Mouse (Mus musculus) heart, postnatal 4 days (tissue): Measurements from ENCODE around the gene Ttpal. TPM values are rescaled to one million over a fixed set of nuclear protein-coding genes. Genes with fewer than 3 reads are reported as not detected.
"Not testable (repeated sequence)": the region's sequence is repeated elsewhere in the genome, so short reads cannot be mapped to it uniquely, and the experiment has no call there.

ENCODE experiments used
- DNase-seq: peaks from one replicate; pipeline ENCODE4 v3.0.0; 2021
- total RNA-seq, 2 experiments: library from RNA; stranded (reverse); gene quantifications; 2 replicates each; pipeline ENCODE4 v1.2.3; 2021

Gene Ttpal
- total RNA-seq, 2 experiments from 2014 or later, result 13.1 to 14.0 TPM

DNA sequence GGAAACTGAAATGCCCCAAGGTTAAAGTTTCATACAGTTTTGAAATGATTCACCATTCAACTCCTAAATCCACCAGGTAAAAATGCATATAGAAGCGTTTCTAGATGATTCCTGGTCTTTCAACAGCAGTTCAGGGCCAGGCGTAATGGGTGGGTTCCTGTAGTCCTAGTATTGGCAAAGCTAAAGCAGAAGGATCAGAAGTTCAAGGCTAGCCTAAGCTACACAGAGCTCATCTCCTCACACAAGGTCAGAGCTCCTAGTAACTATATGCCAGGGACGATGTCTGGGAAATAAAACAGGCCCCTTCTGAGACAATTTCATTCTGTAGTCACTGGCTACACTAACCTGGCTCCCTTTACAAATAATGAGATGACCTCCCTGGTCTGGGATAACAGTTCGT, 29.1 kb downstream of the Ttpal start:
- no peak for DNase-seq

DNA sequence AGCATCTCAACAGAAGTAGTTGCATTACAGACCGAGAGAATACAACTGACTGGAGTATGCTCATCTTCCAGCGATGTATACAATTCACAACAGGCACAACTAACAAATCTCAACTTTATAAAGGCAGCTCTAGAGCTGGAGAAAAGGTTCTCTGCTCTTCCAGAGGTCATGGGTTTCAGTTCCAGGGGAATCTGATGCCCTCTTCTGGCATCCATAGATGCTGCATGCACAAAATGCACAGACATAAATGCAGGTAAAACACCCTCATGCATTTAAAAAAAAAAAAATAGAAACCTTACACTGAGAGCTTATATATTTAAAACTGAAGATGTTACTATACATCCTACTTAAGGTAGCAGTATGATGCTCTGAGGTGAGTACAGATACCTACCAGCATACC, 29.6 kb downstream of the Ttpal start:
- no peak for DNase-seq

DNA sequence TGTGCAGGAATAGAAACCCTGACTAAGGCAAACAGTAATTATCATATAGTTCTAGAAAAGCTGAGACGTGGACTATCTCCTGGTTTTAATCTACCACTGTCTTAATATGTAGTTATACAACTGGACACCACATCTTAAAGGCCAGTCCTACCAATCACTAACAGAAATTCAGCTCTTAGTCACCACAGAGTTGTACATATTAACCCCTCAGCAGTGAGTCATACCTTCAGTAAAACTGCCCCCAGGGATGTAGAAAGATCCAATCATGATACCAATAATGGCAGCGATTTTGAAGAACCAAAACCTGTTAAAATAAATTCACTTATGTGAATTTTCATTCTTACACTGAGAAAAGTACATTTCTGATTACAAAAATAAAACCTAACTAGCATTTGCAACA, 32.1 kb downstream of the Ttpal start:
- DNase-seq, result no peak

DNA sequence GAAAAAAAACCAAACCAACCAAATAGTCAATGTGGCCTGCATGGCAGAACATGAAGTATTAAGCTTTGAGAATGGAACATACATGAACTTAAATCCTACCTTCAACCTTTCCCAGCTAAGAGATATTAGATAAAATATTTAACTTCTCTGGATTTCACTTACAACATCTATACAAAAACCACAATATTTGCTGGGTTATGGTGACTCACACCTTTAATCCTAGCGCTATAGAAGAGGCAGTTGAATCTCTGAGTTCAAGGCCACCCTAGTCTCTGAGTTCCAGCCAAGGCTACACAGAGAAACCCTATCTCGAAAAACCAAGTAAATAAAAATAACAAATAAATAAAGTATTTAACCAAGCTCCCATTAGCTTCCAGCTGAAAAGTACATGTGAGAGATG, 33.9 kb downstream of the Ttpal start:
- DNase-seq, result no peak

DNA sequence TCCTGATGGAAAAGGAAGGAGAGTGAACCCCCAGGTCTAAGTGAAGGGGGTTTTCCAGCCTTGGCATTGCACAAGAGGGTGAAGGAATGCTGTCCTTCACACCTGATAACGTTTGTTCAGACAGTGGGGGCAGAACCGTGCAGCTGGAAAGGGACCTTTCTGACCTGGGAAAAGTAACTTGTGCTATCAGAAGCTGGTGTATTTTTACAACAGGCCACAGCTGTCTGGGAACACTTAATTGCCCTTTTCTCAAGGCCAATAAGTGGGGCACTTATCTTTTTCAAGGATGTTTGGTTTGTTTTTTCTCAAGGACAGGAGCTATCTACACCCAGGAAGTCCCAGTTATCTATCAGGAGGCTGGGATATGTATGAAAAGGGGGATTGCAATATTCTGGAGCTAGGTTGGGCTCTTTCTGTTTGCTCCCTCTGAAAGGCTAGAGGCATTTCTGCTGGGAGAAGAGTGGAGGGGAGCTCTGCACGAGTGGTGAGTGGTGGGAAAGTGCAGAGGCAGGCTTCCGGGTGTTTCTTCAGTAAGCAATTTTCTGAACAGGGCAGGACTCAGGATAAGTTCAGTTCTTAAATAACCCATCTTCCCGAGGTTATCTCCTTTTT, 35.6 kb downstream of the Ttpal start:
- DNase-seq, result no peak

DNA sequence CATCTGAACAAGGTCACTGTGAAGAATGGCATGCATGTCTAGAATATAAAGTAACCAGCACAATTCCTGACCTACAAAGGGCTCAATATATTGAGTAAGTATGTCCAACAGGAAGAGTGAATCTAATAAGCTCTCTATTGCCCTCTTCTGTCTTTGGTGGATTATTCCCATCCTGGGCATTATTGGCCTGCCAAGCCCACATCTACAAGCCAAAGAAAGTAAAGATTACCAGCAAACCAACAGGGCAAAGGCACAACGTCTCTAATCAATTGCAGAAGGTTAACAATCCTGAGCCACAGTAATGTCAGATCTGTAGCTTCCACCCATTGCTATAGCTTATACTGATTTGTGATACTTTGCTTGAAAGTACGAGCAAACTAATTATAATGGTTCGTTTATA, 38.4 kb downstream of the Ttpal start:
- DNase-seq, result no peak

GRCm38 (mm10) chr2:163641681-163642080, 39.6 kb downstream of the Ttpal start:
- DNase-seq, result no peak

DNA sequence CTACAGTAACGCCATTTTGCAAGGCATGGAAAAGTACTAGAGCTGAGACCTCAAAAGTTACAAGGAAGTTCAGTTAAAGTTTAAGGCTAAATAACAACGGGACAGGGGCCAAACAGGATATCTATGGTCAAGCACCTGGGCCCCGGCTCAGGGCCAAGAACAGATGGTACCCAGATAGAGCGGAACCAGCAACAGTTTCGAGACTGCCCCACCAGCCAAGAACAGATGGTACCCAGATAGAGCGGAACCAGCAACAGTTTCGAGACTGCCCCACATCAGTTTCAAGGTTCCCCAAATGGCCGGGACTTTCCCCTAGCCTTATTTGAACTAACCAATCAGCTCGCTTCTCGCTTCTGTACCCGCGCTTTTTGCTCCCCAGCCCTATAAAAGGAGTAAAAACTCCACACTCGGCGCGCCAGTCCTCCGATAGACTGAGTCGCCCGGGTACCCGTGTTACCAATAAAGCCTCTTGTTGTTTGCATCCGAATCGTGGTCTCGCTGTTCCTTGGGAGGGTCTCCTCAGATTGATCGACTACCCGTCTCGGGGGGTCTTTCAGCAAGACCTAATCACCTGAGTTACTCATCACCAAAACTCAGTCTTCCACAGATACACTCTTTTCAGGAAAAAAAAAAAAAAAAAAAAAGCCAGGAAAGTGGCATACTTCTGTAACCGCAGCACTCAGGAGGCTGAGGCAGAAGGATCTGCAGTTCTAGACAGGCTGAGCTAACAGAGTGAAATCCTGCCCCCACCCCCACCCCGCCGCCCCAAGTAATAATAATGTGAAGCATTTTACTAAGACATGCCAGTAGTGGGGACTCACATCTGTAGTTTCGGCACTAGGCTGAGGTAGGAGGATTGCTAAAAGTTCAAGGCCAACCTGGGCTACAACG, 40.8 kb downstream of the Ttpal start:
- DNase-seq, result peak; percentile 23

DNA sequence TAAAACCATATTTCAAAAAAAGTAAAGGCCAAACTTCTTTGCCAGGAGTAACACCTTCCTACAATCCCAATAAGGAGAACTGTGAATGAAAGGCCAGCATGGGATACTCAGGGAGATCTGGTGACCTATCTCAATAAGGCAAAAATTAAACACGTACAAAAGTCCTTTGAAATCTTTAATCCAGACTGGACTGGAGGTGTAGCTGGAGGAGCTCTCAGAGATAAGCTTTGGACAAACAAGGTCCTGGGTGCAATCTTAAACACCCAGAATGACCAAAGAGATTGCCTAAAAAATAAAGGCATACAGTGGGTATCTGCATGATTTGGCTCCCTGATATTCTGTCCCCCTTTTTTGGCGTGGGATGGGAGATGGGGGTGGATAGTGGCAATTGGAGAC, 41.5 kb downstream of the Ttpal start:
- no peak for DNase-seq

DNA sequence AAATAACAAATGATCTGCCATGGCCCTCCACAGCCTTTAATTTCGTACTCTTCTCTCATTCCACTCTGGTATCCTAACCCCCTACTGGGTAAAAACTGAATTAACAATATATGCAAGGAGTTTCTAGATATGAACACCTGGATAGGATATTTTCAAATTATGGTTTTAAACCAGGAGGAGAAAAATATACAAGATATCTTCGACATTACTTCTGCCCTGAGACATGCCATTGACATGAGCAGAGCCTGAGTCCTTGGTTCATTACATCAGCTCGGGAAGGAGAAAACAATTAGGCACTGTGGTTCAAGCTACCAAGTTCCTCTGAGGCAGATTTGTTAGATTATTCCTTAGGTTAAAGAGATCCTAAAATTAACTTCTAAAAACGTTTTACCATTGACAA, 41.9 kb downstream of the Ttpal start:
- no peak for DNase-seq

DNA sequence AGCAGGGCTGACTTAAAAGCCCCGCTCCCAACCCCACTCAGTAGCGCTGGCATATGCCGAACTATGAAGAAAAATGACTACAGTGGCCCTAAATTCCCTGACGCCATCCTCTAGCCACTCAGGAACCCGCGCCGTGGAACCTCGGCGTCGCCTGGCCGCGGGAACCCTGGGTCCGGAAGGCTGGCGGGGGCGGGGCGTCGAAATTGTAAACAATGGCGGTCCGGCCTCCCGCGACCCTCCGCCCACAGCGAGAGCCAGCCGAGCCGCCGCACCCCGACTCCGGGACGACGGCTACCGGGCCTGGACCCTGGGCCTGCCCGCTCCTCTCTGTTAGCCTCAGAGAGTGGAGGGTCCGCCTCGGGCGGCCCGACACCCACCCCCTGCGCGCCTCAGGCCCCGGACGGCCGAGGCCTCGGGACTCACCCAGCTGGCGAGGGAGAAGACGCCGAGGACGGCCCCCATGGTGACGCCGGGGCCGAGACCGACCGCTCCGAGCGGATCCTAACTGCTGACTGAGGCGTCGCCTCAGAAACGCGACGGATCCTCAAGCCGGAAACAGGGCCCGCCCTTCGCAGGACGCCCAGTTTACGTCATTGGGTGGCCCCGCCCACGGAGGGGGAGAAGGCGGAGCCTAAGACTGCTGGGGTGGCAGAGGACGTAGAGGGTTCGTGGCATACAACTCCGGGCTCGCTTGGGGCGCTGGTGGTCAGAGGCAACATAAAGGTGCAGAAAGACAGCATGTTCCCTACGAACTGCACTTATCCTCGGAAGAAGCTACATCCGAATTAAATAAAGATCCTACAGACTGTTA, 42.7 kb downstream of the Ttpal start, which contains the start of gene Serinc3:
Gene Serinc3 (minus strand): TSS at position 557 of the 811 bp plus-strand sequence.
- peak; percentile 100 for DNase-seq

- no peak for DNase-seq
Measured at GRCm38 (mm10) chr2:163645700-163646460, 43.8 kb downstream of the Ttpal start.

DNA sequence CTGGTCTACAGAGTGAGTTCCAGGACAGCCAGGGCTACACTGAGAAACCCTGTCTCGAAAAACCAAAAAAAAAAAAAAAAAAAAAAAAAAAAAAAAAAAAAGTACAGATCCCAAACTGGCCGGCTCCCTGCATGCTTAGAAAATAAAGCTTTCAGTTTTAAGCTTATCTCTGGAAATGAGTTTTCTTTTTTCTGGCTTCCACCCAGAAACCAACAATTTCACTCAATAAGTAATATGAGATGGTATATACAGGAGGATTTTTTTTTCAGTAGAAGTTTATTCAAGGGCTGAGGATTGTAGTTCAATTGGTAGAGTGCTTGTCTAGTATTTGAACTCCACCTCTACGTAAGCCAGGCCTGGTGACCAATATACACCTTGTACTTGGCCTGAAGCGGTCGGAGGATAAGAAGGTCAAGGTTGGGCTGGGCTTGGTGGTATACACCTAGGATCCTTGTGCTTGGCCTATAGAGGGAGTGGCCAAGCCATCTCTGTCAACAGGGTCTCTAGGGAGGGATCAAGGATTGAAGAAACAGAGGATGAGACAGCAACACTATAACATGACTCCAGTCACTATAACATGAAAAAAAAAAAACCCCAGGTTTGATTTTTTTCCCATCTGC, 44.5 kb downstream of the Ttpal start:
- no peak for DNase-seq

- DNase-seq, result not testable (repeated sequence)
Measured at GRCm38 (mm10) chr2:163655699-163656098, 53.6 kb downstream of the Ttpal start.

GRCm38 (mm10) chr2:163657486-163657885, 55.4 kb downstream of the Ttpal start:
- DNase-seq, result no peak

DNA sequence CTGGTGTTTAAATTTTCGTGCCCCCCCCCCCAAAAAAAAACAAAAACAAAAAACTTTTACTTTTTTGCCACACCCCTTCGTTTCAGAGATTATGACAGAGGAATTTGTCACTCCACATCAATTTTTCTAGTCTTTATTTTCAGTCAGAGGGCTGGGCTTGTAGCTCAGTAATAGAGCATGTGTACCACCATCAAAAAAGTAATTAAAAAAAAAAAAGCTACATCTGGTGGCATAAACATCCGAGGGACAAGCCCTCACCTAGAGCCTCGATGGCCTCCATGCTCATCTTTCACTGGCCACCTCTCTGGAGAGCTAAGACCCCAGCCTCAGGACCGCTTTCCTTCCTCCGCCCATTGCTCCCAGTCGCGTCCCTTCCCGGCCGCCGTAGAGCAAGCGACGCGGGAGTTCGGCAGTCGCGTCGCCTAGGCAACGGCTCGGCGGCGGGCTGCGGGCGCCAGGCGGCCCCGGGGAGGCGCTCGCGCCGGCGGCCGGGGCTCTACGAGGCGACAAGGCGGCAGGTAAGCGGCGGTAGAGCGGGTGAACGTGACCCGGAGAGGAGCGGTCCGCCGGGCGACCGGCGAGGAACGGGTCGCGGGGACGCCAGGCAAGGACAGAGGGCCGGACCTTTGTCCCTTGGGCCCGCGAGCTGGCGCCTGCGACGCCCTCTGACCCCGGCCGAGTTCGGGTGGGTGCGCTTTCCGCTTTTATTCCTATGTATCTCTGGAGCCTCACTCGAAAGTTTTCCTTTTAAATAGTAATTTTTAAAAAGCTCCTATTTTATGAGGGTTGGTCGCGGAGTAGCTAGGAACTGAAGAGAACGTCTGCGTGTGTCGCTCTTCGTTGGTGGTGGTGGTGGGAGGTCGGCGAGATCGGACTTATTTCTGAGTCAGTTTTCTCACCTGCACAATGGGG, 56.1 kb downstream of the Ttpal start, which contains the start of gene Pkig:
Gene Pkig (plus strand): TSS at position 412 of the 912 bp plus-strand sequence.
- DNase-seq, result peak; percentile 90

DNA sequence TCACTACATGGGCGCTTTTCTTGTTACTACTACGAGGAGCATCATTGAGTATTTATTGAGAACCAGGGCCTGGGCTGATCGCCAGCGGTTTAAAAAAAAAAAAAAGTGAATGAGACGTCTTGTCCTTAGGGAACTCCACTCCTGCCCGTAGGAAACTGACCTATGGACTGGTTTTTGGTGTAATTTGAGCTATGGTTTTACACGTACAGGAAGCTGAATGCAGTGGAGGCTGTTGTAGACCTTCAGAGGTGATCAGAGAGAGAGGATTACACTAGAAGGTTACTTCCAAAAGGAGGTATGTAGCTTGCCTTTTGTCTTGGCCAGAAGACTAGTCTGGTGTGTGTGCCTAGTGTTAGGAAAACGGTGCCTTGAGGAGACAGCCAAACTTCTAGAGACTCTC, 56.8 kb downstream of the Ttpal start:
- DNase-seq, result peak; percentile 44

DNA sequence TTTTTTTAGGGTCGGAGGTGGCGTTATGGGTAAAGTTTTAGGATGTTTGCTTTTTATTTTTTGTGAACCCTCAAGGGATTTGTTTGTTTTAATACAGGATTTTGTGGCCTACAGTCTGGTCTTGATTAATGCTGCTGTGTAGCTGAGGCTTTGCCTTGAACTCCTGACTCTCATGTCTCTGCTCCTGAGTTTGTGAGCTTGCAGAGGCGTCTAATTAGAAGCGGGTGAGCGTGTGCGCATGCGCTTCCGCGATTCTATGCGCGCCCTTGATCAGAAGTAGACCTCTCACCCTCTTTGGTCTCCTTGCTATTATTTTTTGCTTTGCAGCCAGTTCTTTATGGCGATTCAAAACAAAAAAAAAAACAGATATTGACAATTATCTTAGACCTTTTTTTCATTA, 57.3 kb downstream of the Ttpal start:
- DNase-seq, result no peak

DNA sequence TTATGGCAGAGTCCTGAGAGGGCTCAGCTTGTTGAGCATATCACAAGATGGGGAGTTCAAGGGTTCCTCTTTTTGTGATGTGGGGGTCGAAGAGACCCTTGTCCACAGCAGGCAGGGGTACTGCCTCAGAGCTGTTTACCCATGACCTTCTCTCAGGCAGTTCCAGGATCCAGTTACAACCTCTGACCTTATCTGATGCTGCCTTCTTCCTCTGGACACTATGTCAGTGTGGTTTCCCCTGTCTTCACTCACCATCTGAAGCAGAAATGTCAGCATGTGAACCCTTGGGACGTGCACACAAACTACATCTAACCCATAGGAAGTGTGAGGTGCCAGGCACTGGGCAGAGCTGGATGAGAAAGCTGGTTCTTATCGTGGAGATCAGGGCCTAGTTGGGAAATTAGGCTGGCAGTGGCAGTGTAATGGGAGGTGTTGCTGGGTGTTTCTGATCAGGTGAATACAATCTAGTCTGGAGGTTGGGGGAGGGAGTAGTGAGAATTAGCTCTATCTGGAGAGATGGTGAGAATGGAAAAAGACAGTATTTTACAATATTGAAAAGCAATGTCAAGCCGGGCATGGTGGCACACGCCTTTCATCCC, 58.1 kb downstream of the Ttpal start:
- no peak for DNase-seq

DNA sequence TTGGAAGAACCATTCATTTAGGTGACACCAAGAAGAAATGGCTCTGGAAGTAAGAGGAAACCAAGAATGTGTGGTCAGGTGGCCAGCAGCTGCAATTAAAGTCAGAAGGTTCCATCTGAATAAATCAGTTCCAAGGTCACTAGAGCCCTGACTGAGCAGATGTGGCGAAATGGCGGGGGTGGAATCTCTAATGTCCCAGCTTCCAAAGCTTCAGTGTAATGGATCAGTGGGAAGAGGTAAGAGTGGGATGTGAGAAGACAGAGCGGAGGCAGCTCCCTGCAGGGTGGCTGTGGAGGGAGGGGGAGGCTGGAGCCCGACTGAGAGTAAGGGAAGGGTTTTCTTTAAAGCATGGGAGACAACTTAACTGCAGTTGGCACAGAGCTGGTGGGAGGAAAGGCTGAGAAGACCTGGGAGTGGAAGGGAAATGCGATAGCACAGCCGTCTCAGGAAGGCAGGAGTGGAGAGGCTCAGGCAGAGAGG, 59.3 kb downstream of the Ttpal start:
- DNase-seq, result no peak
